Mouse (Mus musculus) heart, embryonic 12.5 days (tissue): Measurements from ENCODE around the gene Sbds. TPM values are rescaled to one million over a fixed set of nuclear protein-coding genes. Genes with fewer than 3 reads are reported as not detected.

Experiments
- ATAC-seq: fragments of 200-750 bp; cut with Nextera tagmentation; 2 replicates; pipeline ENCODE4 v1.8.0; 2017; ENCODE audit warnings: moderate TSS enrichment, moderate library complexity; ENCODE audit not compliant: insufficient number of reproducible peaks, low FRiP score
- H3K27ac ChIP-seq: fragments of 300-500 bp; sonication (generic); 2 replicates; pipeline ENCODE4 v1.5.1; 2016; ENCODE audit warnings: mild to moderate bottlenecking, moderate library complexity; ENCODE audit not compliant: poor library complexity, severe bottlenecking
- H3K27me3 ChIP-seq: fragments of 300-500 bp; sonication (generic); replicated peaks from 2 replicates; pipeline ENCODE4 v1.6.1; 2016; ENCODE audit warnings: mild to moderate bottlenecking, moderate library complexity
- H3K36me3 ChIP-seq: fragments of 300-500 bp; sonication (generic); 2 replicates; pipeline ENCODE4 v1.6.1; 2016; ENCODE audit warnings: mild to moderate bottlenecking, moderate library complexity
- H3K4me1 ChIP-seq: fragments of 300-500 bp; sonication (generic); replicated peaks from 2 replicates; pipeline ENCODE4 v1.6.1; 2016; ENCODE audit warnings: mild to moderate bottlenecking
- H3K4me2 ChIP-seq: fragments of 300-500 bp; sonication (generic); 2 replicates; pipeline ENCODE4 v1.6.1; 2016; ENCODE audit warnings: mild to moderate bottlenecking, moderate library complexity
- H3K4me3 ChIP-seq: fragments of 300-500 bp; sonication (generic); 2 replicates; pipeline ENCODE4 v1.5.1; 2016; ENCODE audit warnings: mild to moderate bottlenecking
- H3K9ac ChIP-seq: fragments of 300-500 bp; sonication (generic); 2 replicates; pipeline ENCODE4 v1.6.1; 2016; ENCODE audit warnings: mild to moderate bottlenecking, moderate library complexity
- H3K9me3 ChIP-seq: fragments of 300-500 bp; sonication (generic); replicated peaks from 2 replicates; pipeline ENCODE4 v1.6.1; 2016; ENCODE audit warnings: mild to moderate bottlenecking, moderate library complexity
- WGBS: fragments of 180-500 bp; shearing (Covaris S2); methylation state at CpG from one replicate; pipeline ENCODE4 v1.1.7; 2016; 5-methylcytosine and 5-hydroxymethylcytosine counted together
- polyA plus RNA-seq: library from polyadenylated mRNA; unstranded; fragments of >200 nt; fragmentation: Nextera tagmentation; extraction: Ambion mirVana; gene quantifications from 2 replicates; pipeline ENCODE4 v1.2.1, GENCODE M21; 2016

Gene Sbds
- polyA plus RNA-seq, 1 experiment from 2014 or later, result 62.8 TPM

DNA sequence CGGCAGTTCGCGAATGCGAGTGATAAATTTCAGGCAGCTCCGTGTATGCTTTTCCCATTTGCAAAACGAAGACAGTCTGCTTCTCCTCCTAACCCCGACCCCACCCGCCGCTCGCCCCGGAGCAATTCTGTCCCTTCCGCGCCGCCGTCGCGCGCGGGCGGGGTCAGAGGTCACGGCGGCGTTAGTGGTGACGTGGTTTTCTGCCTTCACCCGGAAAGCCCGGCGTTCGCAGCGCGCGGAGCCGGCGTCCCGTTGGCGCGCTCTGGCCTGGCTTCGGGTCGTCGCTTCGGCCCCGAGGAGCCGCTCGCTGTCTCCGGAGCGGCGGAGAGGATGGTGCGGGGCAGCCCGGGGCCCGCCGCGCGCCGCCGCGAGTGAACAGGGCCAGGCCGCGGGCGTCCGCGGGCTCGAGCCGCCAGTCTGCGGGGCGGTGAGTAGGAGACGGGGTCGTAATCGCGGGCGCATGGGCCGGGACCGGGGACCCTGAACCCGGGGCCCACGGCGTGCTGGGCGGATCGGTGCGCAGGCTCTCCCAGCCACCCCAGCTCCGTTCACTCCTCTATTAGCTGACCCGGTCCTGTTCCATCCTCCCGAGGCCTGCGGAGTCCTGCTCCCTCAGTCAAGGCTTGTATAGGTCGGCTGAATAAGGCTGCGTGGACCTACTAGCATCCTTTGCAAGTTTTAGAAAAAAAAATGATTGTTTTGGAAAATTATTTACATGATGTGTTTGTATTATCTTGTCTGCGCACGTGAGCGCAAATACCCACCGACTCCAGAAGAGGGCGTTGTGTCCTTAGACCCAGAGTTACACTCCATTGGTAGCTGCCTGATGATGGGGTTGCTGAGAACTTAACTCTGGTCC is 33.0 kb downstream of the Sbds start:
- under 1% methylated on average over 88 of the region's 88 CpGs for WGBS
- H3K4me1 ChIP-seq, result peaks cover 26% of the 10 kb centered on the region
- no peaks in the 10 kb centered on the region for H3K27me3 ChIP-seq
- peak overlapping the region; percentile 98 for H3K9ac ChIP-seq
- H3K27ac ChIP-seq, result peak overlapping the region; percentile 82
- H3K9me3 ChIP-seq, result peaks cover 6% of the 10 kb centered on the region; the same call in 1 of the 2 replicates
- ATAC-seq, result peak; percentile 90
- peak overlapping the region; percentile 78 for H3K4me2 ChIP-seq
- peaks cover 4% of the 10 kb centered on the region; the same call in 1 of the 2 replicates for H3K36me3 ChIP-seq
- peak overlapping the region; percentile 96 for H3K4me3 ChIP-seq

DNA sequence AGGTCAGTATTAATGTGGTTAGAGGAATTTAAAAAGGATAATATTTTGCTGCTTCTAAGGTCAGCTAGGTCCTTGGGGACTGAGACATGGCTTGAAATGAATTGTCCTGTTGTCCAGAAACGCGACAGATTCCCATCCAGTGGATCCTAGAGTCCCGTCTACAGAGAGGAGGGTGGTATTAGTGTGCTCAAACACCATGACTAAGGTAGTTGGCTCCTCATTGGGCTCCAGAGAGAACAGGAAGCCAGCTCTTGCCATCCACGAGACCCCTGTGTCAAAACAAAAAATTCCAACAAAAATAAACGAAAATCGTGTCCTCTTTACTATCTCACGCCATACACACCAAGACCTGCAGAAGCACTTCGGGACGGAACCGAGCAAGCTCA is 33.6 kb downstream of the Sbds start:
- Histone ChIP-seq H3K4me1 (peaks cover 22% of the 10 kb centered on the region), H3K9me3 (peaks cover 6% of the 10 kb centered on the region; the same call in 1 of the 2 replicates), H3K4me2 (peak overlapping the region; percentile 78), H3K9ac (peak overlapping the region; percentile 98), H3K4me3 (peak overlapping the region; percentile 96), H3K27ac (peak overlapping the region; percentile 82; the same call in 1 of the 2 replicates), H3K36me3 (peaks cover 4% of the 10 kb centered on the region; the same call in 1 of the 2 replicates), H3K27me3 (no peaks in the 10 kb centered on the region)
- whole genome bisulfite sequencing, result 1% methylated on average over 10 of the region's 10 CpGs
- ATAC-seq, result peak; percentile 43

DNA sequence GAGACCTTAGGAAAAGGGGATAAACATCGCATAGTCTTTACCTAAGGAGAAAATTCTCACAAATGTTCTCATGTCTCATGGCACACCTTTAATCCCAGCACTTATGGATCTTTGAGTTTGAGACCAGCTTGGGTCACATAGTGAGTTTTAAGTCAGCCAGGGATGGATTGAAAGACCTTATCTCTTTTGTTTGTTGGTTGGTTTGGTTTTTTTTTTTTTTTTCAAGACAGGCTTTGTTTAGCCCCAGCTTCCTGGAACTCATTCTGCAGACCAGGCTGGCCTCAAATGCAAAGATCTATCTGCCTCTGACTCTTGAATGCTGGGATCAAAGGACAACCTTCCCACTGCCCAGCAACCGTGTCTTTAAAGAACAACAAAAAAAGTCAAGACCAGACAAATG is 34.0 kb downstream of the Sbds start:
- H3K4me1 ChIP-seq, result peaks cover 18% of the 10 kb centered on the region
- peak overlapping the region; percentile 78 for H3K4me2 ChIP-seq
- peak overlapping the region; percentile 96 for H3K4me3 ChIP-seq
- H3K9ac ChIP-seq, result peak overlapping the region; percentile 98; the same call in 1 of the 2 replicates
- H3K36me3 ChIP-seq, result peaks cover 4% of the 10 kb centered on the region; the same call in 1 of the 2 replicates
- no peaks in the 10 kb centered on the region for H3K27me3 ChIP-seq
- ATAC-seq, result no peak
- 53% methylated on average over 2 of the region's 2 CpGs for WGBS
- peaks cover 6% of the 10 kb centered on the region; the same call in 1 of the 2 replicates for H3K9me3 ChIP-seq
- 0 out of 2 replicates have a peak overlapping the region, but pooled peaks have one; percentile 82 for H3K27ac ChIP-seq

- Histone ChIP-seq H3K27ac (no peak overlapping the region), H3K36me3 (peaks cover 12% of the 10 kb centered on the region), H3K27me3 (no peaks in the 10 kb centered on the region), H3K9ac (no peak overlapping the region), H3K4me3 (no peak overlapping the region), H3K9me3 (peaks cover 6% of the 10 kb centered on the region; the same call in 1 of the 2 replicates), H3K4me1 (peaks cover 9% of the 10 kb centered on the region), H3K4me2 (no peak overlapping the region)
- no peak for ATAC-seq
- 84% methylated on average over 5 of the region's 5 CpGs for WGBS
These were observed 37.0 kb downstream of the Sbds start for GRCm38 (mm10) chr5:130218336-130218735.

- WGBS, result 83% methylated on average over 4 of the region's 4 CpGs
- ATAC-seq, result no peak
These were observed 37.9 kb downstream of the Sbds start for GRCm38 (mm10) chr5:130217406-130217805.

GRCm38 (mm10) chr5:130216781-130217180 is 38.5 kb downstream of the Sbds start, which contains the start of gene Tmem248:
Gene Tmem248, plus strand, starts transcription at chr5:130217081.
- H3K36me3 ChIP-seq, result peaks cover 27% of the 10 kb centered on the region
- H3K27ac ChIP-seq, result no peak within 1 kb of the TSS
- no peak within 1 kb of the TSS for H3K4me2 ChIP-seq
- no peak within 1 kb of the TSS for H3K9ac ChIP-seq
- peaks cover 6% of the 10 kb centered on the region; the same call in 1 of the 2 replicates for H3K9me3 ChIP-seq
- WGBS, result 78% methylated on average over 7 of the region's 7 CpGs
- no peak within 1 kb of the TSS for H3K4me3 ChIP-seq
- 0 out of 2 replicates have a peak, but pooled peaks cover 4% of the 10 kb centered on the region for H3K4me1 ChIP-seq
- no peak for ATAC-seq
- H3K27me3 ChIP-seq, result no peaks in the 10 kb centered on the region

More at GRCm38 (mm10) chr5:130217406-130217805, 37.9 kb downstream of the Sbds start:
- no peak overlapping the region for H3K9ac ChIP-seq
- H3K9me3 ChIP-seq, result peaks cover 6% of the 10 kb centered on the region; the same call in 1 of the 2 replicates
- H3K4me3 ChIP-seq, result no peak overlapping the region
- H3K4me1 ChIP-seq, result 0 out of 2 replicates have a peak, but pooled peaks cover 4% of the 10 kb centered on the region
- peaks cover 22% of the 10 kb centered on the region for H3K36me3 ChIP-seq
- no peak overlapping the region for H3K27ac ChIP-seq
- no peaks in the 10 kb centered on the region for H3K27me3 ChIP-seq
- no peak overlapping the region for H3K4me2 ChIP-seq

DNA sequence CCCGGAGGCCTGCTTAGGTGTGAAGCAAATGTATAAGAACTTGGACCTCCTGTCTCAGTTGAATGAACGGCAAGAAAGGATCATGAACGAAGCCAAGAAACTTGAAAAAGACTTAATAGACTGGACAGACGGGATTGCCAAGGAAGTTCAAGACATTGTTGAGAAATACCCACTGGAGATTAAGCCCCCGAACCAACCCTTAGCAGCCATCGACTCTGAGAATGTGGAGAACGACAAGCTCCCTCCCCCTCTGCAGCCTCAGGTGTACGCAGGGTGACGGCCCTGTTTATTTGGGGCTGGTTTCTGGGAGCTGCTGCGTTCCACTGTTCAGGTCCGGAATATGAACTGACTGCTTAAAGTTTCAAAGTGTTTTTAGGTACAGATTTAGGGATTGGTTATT is 42.4 kb downstream of the Sbds start:
- ATAC-seq, result no peak
- no peak overlapping the region for H3K27ac ChIP-seq
- H3K9ac ChIP-seq, result no peak overlapping the region
- no peak overlapping the region for H3K4me2 ChIP-seq
- no peaks in the 10 kb centered on the region for H3K4me1 ChIP-seq
- no peak overlapping the region for H3K4me3 ChIP-seq
- no peaks in the 10 kb centered on the region for H3K27me3 ChIP-seq
- WGBS, result 87% methylated on average over 11 of the region's 11 CpGs
- peaks cover 62% of the 10 kb centered on the region for H3K36me3 ChIP-seq
- H3K9me3 ChIP-seq, result peaks cover 5% of the 10 kb centered on the region; the same call in 1 of the 2 replicates

DNA sequence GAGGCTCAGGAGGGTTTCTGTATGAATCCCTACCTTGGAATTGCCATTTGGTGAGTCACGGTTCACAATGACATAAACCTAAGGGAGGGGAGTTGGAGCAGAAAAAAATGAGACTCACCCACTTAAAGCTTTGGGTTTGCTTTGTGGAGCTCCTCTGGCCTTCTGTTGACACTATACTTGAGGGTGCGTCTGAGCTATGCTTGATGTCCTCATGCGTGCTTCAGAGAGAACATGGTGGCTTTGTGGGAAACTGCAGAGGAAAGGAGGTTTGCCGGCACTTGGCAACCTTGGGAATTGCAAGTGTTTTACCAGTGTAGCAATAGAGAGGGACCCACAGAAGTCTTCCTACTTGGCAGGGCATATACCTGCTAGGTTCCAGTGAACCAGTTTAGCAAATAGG is 48.0 kb downstream of the Sbds start:
- H3K4me1 ChIP-seq, result 0 out of 2 replicates have a peak, but pooled peaks cover 8% of the 10 kb centered on the region
- ATAC-seq, result no peak
- H3K36me3 ChIP-seq, result peaks cover 73% of the 10 kb centered on the region
- H3K27ac ChIP-seq, result no peak overlapping the region
- no peaks in the 10 kb centered on the region for H3K27me3 ChIP-seq
- H3K9me3 ChIP-seq, result no peaks in the 10 kb centered on the region
- 90% methylated on average over 4 of the region's 4 CpGs for WGBS
- no peak overlapping the region for H3K4me3 ChIP-seq
- H3K4me2 ChIP-seq, result no peak overlapping the region
- H3K9ac ChIP-seq, result no peak overlapping the region

DNA sequence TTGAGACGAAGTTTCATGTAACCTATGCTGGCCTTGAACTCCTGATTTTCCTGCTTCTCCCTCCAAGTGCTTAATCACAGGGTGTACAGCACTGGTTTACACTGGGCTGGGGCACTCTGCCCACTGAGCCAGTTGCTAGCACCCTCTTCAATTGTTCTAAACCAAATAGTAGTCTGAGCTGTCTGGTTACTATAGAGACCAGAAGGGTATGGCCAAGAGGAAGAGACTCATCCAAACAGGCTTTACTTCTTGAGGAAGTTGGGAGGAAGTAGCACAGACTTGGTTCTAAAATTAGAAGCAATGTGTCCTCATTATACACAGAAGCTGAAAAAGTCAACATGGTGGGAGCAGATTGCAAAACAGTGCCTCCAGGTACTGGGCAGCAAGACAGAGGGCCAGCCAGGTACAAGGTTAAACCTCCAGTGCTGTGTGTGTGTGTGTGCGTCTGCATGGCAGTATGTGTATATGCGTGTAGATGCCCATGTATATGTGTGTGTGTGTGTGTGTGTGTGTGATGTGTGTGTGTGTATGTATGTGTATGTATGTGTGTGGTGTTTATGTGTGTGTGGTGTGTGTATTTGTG is 49.8 kb downstream of the Sbds start:
- Histone ChIP-seq H3K36me3 (peaks cover 68% of the 10 kb centered on the region), H3K4me3 (no peak overlapping the region), H3K27ac (no peak overlapping the region), H3K4me2 (no peak overlapping the region), H3K9ac (no peak overlapping the region), H3K4me1 (0 out of 2 replicates have a peak, but pooled peaks cover 8% of the 10 kb centered on the region), H3K27me3 (no peaks in the 10 kb centered on the region), H3K9me3 (no peaks in the 10 kb centered on the region)
- WGBS, result 92% methylated on average over 3 of the region's 3 CpGs
- no peak for ATAC-seq

- Histone ChIP-seq H3K4me3 (no peak overlapping the region), H3K27me3 (no peaks in the 10 kb centered on the region), H3K27ac (no peak overlapping the region), H3K9me3 (no peaks in the 10 kb centered on the region), H3K4me2 (no peak overlapping the region), H3K9ac (no peak overlapping the region), H3K4me1 (0 out of 2 replicates have a peak, but pooled peaks cover 8% of the 10 kb centered on the region), H3K36me3 (peaks cover 68% of the 10 kb centered on the region)
- 87% methylated on average over 6 of the region's 6 CpGs for WGBS
- no peak for ATAC-seq
These were observed 50.8 kb downstream of the Sbds start for GRCm38 (mm10) chr5:130204560-130204959.

DNA sequence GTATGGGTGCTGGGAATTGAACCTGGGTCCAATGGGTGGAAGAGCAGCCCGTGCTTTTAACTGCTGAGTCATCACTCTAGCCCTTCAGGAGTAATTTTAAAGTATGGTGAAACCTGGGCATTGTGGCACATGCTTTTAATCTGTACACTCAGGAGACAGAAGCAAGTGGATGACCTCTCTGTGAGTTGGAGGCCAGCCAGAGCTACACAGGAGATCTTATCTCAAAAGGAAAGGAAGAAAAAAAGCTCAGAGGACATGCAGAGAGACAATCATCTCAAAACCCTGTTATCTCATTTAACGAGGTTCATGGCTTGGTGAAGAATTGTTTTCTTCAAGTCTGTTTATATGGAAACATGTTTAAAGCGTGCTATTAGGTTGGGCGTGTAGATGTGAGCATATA is 51.4 kb downstream of the Sbds start:
- Histone ChIP-seq H3K9me3 (no peaks in the 10 kb centered on the region), H3K27ac (no peak overlapping the region), H3K27me3 (no peaks in the 10 kb centered on the region), H3K4me1 (0 out of 2 replicates have a peak, but pooled peaks cover 8% of the 10 kb centered on the region), H3K4me3 (no peak overlapping the region), H3K36me3 (peaks cover 66% of the 10 kb centered on the region), H3K9ac (no peak overlapping the region), H3K4me2 (no peak overlapping the region)
- ATAC-seq, result no peak
- 75% methylated on average over 4 of the region's 4 CpGs for WGBS
